Mouse (Mus musculus) urinary bladder, adult 18-20 months (tissue): ENCODE results near the gene Ntrk2.

Experiments used
- DNase-seq, 2 experiments: peaks; one replicate each; pipeline ENCODE4 v3.0.0; 2022; ENCODE audit warnings: low spot score in 2 of 2, mixed read lengths in 2 of 2

Ntrk2 gene

DNA sequence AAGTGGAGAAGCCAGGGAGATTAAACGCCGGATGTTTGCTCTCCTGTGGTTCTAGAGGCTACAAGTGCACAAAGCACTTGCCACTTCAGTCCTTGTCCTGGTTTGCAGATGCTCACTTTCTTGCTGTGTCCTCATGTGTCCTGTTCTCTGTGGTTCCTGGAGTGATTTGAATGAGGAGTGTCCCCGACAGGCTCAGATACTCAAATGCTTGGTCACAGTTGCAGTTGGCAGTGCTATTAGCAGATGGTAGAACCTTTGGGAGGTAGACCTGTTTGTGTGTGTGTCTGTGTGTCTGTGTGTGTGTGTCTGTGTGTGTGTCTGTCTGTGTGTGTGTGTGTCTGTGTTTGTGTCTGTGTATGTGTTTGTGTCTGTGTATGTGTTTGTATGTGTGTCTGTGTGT, 160.1 kb downstream of the Ntrk2 start:
- no peak for DNase-seq

DNA sequence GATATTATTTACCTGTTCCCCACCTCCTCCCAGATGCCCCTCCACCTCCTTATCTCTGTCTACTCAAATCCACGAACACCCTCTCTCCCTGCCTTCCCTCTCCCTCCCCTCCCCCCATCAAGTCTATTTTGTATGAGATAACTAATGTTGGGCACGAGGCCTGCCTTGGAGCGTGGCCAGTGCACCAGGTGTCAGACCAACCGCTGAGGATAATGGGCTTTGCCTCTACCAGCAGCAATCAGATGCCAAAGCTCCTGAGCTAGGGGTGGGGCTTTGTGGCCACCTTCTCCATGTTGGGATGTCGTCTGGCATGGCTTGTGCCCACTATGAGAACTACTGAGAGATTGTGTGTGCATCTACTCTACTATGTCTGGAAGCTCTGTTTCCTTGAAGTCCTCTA, 161.8 kb downstream of the Ntrk2 start:
- DNase-seq = no peak

GRCm38 (mm10) chr13:58971449-58971903, 165.1 kb downstream of the Ntrk2 start:
- DNase-seq = peak; percentile 16 to 44

DNA sequence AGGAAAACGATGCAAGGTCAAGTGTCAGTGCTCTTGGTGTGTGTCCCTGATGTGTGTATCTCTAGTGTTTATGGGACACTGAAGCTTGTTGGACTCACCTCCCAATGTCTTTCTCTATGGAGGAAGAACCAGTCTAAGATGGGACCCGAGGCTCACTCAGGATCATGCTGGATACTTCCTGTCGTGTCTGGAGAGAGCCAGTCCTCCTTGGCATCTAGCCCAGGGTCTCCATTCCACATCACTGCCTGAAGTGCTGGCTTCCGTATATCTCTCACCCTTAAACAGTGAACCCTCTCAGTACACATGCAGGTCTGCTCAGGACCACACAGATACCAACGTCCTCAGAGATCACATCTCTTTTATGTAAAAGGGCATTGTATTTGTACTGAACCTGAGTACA, 166.1 kb downstream of the Ntrk2 start:
- no peak for DNase-seq

GRCm38 (mm10) chr13:58996447-58996846, 190.1 kb downstream of the Ntrk2 start:
- DNase-seq = no peak

DNA sequence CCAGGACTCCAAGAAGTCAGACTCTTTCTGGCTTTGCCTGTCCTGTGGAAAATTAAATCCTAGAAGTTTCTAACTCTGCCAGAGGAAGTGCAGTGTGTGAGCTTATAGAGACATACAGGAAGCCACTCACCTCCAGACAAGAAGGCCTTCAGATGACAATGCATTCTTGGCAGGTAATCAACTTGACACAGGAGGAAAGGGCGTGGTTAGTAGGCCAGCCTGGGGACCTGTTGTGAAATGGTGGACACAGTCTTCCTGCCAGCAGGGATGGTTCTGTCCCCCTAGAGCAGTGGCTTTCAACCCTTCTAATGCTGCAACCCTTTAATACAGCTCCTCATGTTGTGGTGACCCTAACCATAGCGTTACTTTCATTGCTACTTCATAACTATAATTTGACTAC, 191.4 kb downstream of the Ntrk2 start:
- no peak for DNase-seq

GRCm38 (mm10) chr13:58999373-59000053, 193.1 kb downstream of the Ntrk2 start:
- no peak for DNase-seq

DNA sequence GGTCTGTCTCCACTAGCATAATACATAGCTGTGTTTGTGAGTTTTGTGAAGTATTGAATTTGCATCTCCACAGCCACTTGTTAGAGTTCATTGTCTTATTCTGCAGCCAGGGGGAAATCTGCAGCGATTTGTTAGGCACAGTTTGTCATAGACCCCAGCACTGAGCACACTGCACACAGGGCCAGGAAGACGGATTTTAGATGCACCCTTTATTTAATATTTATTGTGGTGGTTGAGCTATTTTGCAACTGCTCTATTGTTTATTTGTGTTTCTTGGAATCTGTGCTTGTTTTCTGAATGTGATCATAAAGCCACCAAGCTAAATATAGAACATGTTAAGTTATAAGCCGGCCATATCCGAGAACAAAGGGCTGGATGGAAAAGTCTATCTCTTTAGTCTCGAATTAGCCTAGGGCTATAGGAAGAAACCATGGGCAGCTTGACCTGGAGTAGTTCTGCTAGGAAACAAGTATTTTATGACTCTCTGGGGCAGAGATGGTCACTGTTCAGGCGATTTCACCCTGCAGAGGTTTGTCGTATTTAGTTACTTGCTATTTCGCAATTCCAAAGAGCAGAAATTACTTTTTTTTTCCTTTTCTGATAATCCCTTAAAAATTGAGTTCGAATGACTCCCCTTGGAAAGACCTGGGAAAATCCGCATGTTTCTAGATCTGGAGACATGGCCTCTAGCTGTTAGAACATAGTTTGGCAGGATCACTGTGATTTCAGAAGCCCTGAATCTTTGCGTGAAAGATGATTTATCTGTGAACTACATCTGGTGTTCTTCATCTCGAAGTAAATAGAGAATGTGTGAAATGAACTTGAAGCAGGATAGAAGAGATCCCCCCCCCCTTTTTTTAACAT, 196.8 kb downstream of the Ntrk2 start:
- no peak for DNase-seq

DNA sequence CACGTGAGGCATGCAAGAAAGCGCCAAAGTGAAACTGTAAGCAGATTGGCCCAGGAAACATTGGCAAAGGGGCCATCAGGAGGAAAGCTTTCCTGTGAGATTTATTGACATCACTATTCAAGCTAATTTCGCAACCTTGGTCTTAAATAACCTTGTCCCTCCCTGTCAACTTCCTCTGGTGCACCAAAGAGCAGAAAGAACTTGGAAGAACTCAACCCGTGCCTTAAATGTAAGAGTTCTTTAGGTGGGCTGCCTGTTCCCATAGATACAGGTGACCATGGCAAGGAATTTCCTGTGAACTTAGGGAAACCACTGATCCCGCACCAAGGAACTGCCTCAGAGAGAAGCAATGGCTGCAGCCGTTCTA, 197.4 kb downstream of the Ntrk2 start:
- DNase-seq = no peak

DNA sequence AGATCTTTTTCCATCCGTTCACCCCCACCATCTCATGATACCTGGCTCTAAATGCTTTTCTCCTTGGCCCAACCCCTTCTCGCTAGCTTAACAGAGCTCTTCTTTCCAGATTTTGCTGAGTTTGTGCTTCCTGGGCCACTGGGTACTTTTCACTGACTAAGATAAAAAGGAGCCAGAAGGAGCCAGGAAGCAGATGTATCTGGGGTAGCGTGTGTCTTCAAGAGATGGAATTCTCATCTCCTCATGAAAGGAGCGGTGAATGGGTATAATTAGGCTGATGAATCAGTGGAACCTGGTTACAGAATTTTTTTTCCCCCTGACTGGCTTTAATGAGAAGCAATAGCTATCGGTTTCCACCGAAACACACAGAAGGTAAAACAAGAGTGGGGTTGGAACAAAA, 198.2 kb downstream of the Ntrk2 start:
- DNase-seq = no peak

- no peak for DNase-seq
These were observed 203.5 kb downstream of the Ntrk2 start for GRCm38 (mm10) chr13:59009855-59010254.

- DNase-seq = peak in 1 of 2 experiments; percentile 8
These were observed 204.6 kb downstream of the Ntrk2 start for GRCm38 (mm10) chr13:59010893-59011529.

- DNase-seq = peak; percentile 38 to 59
These were observed 205.1 kb downstream of the Ntrk2 start for GRCm38 (mm10) chr13:59011530-59011903.

- no peak for DNase-seq
These were observed 209.0 kb downstream of the Ntrk2 start for GRCm38 (mm10) chr13:59015360-59015759.

DNA sequence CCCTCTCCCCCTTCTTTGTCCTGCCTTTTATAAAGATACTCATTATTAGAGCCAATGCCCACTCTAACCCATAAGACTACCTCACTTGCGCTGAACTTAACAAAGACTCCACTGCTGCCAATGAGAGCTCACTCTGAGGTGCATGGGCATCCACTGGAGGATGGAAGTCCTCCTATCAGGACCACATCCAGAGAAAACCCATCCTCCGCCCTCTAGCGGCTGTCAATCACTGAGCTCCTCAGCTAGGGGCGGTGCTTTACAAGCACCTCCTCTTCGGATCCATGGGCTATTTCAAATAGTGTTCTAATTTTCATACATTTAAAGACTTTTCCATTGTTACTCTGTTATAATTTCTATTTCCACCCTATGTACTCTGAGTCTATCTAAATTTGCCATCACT, 210.8 kb downstream of the Ntrk2 start:
- DNase-seq = no peak

- DNase-seq = no peak
These were observed 216.1 kb downstream of the Ntrk2 start for GRCm38 (mm10) chr13:59022251-59023042.

DNA sequence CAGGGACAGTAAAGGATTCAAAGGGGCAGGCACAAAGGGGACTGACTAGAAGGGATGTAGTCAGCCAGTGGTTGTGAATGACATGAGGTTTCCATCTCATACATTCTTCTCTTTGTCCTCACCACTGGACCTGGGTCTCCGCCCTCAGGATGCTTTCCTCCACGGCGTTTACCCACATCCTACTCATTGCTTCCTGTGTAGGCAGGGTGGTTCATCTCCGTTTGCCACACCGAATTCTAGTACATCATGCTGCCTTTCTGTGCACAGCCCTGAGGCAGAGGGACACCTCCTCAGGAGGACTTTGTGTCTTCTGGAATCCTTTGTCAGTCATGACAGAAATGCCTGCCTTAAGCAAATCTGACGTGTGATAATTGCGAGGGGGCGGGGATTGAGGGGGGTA, 219.3 kb downstream of the Ntrk2 start:
- DNase-seq = no peak

- DNase-seq = no peak
These were observed 221.1 kb downstream of the Ntrk2 start for GRCm38 (mm10) chr13:59027436-59027835.

DNA sequence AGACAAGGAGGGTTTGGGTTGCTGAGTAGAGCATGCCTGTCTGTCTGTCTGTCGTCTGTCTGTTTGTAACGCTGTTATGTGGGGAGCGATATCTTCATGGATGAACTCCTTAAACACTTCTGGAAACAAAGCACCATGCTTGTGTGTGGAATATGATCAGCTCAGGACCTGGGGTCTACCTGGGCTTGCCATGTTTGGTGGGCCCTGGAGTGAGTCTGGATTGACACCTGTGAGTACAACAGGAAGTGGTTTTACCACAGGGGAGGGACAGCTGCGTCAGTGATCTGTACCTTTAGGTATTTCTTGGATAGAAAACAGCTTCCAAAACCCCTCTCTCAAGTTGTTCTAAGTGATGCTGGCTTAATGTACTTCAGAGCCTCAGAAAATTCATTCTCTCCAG, 222.2 kb downstream of the Ntrk2 start:
- DNase-seq = no peak

DNA sequence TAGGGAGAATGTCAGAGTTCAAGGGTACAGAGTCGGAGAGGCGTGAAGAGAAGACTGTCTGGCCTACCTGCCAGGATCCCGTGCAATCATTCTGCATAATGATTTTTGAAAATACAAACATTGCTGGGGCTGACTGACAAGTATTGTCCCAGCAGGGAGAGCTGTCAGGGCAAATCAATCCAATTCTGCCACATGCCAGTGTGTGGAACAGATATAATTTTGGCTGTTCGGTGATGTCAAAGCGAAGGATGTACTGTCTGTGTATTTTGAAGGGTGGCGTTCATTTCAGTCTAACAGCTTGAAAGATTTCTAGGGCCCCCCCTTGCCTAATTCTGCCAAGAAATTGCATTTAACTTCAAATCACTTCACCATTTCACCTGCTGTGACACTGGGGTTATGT, 224.2 kb downstream of the Ntrk2 start:
- no peak for DNase-seq

GRCm38 (mm10) chr13:59040156-59040915, 234.0 kb downstream of the Ntrk2 start:
- no peak for DNase-seq
